Mouse (Mus musculus) activated CD4-positive, CD25-positive, alpha-beta regulatory T cell, adult 9 weeks (primary cell): Measurements from ENCODE around the gene Vmn2r69. TPM values are rescaled to one million over a fixed set of nuclear protein-coding genes. Genes with fewer than 3 reads are reported as not detected.

Experiments used
- polyA plus RNA-seq: library from polyadenylated mRNA; unstranded; fragments of 100-300 nt; shearing (Covaris generic); gene quantifications from one replicate; pipeline ENCODE4 v1.2.1, GENCODE M21; 2017

Vmn2r69 gene
- not detected for polyA plus RNA-seq

GRCm38 (mm10) chr7:85415820-85416219, at the start of gene Vmn2r69:
TSS of gene Vmn2r69 (minus strand) at chr7:85415920.

Other genes with a start within 250 kb of the Vmn2r69 start
- gene Vmn2r68, start 178.1 kb downstream of the Vmn2r69 start, polyA plus RNA-seq, result not detected
- gene Vmn2r71, start 147.2 kb upstream of the Vmn2r69 start, polyA plus RNA-seq, result not detected
- not detected for gene Vmn2r70, start 153.3 kb upstream of the Vmn2r69 start, polyA plus RNA-seq